Mouse (Mus musculus): ENCODE data around the gene Acan. TPM values are rescaled to one million over a fixed set of nuclear protein-coding genes. Genes with fewer than 3 reads are reported as not detected.

Acan gene
- total and polyA plus RNA-seq, 2 experiments from 2014 or later, result 1.1 to 2.2 TPM

DNA sequence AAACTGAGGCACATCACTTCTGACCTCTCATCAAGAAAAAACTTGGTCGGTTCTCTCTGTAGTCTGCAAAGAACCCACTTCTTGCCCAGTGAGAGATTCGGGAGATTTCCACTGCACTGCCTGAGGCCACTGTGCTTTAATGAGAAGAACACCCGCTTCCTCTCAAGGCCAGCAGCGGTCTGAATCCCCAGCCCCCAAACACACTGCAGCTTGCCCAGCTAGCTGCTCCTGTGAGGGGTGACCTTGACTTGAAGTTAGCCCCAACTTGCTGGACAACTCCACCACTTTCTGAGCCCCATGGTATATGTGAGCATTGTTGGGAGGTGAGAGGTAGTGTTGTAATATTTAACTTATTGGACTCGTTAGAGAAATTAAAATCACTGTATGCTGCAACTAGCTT, 1.2 kb upstream of the Acan start:
- H3K27me3 ChIP-seq (ENCODE audit: control insufficient read depth, insufficient read depth, low read length), result peaks cover 54% of the 10 kb centered on the region
- H3K4me1 ChIP-seq (ENCODE audit: control insufficient read depth, insufficient read depth), result 0 out of 2 replicates have a peak, but pooled peaks cover 6% of the 10 kb centered on the region
- no peaks in the 10 kb centered on the region for H3K9me3 ChIP-seq (replicated peaks; ENCODE audit: control insufficient read depth, low read length)
- TF ChIP-seq EP300 (IDR thresholded peaks at IDR 0.05; ENCODE audit: low read depth), result no peak
- TF ChIP-seq CTCF (IDR thresholded peaks at IDR 0.05; ENCODE audit: low read depth), result no peak
- no peaks in the 10 kb centered on the region for H3K36me3 ChIP-seq (replicated peaks; ENCODE audit: control insufficient read depth, insufficient read depth, low read length)
- H3K4me2 ChIP-seq (ENCODE audit: low read depth, low read length), result no peak overlapping the region
- WGBS, result 29% methylated on average over 5 of the region's 5 CpGs
- no peak overlapping the region for H3K9ac ChIP-seq (replicated peaks; ENCODE audit: low read depth, low read length)
- DNase-seq (ENCODE audit: low spot score), result no peak
- H3K4me3 ChIP-seq (ENCODE audit: low read depth, low read length), result no peak overlapping the region
- H3K27ac ChIP-seq (ENCODE audit: low read depth), result no peak overlapping the region
- ATAC-seq (ENCODE audit: insufficient read depth, low read depth), result no peak

DNA sequence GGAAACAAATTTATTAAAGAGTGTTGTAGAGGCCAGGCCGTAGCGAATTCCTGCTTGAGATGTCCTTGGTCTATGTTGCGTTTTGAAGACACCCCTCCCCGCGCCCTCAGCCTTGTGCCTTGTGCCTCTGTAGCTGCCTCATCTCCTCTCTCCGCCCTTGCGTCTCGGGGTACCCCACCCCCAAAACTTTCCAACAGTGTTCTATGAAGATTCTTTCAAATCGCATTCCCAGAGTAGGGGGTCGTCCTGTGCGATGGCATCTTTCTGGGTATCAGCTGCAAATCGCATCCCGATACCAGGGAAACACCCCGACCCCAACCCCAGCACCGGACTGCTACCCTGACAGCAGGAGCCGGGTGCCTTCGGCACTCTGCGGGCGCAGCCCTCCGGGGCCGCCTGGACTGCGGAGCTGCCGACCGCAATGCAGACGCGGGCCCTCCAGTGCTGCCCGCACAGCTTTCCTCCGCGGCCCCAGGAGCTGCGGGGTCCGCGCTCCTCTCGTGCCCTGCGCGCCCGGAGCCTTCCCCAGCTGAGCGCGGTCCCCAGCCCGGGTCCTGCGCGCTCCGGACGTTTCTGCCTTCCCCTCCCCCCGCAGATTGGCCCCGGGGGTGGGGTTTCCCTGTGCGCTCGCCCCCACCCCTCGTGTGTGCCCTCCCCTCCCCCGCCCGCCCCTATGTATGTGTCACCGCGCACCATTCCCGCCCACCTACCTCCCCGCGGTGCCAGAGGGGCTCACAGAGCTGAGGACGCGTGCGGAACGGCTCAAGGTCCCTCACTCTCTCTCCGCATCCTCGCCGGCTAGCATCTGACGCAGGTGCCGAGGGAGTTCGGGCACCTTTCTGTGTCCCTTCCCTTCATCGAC, 531 bp upstream of the Acan start:
- no peak for TF ChIP-seq CTCF (IDR thresholded peaks at IDR 0.05; ENCODE audit: low read depth)
- TF ChIP-seq EP300 (IDR thresholded peaks at IDR 0.05; ENCODE audit: low read depth), result no peak
- peak; percentile 27 for ATAC-seq (ENCODE audit: insufficient read depth, low read depth)
- Histone ChIP-seq H3K9me3 (replicated peaks; ENCODE audit: control insufficient read depth, low read length) (no peaks in the 10 kb centered on the region), H3K9ac (replicated peaks; ENCODE audit: low read depth, low read length) (peak overlapping the region; percentile 44; the same call in 1 of the 2 replicates), H3K4me2 (ENCODE audit: low read depth, low read length) (peak overlapping the region; percentile 79), H3K27me3 (ENCODE audit: control insufficient read depth, insufficient read depth, low read length) (peaks cover 56% of the 10 kb centered on the region), H3K27ac (ENCODE audit: low read depth) (no peak overlapping the region), H3K36me3 (replicated peaks; ENCODE audit: control insufficient read depth, insufficient read depth, low read length) (no peaks in the 10 kb centered on the region), H3K4me3 (ENCODE audit: low read depth, low read length) (peak overlapping the region; percentile 46), H3K4me1 (ENCODE audit: control insufficient read depth, insufficient read depth) (0 out of 2 replicates have a peak, but pooled peaks cover 6% of the 10 kb centered on the region)
- no peak for DNase-seq (ENCODE audit: low spot score)
- WGBS, result 3% methylated on average over 63 of the region's 66 CpGs

DNA sequence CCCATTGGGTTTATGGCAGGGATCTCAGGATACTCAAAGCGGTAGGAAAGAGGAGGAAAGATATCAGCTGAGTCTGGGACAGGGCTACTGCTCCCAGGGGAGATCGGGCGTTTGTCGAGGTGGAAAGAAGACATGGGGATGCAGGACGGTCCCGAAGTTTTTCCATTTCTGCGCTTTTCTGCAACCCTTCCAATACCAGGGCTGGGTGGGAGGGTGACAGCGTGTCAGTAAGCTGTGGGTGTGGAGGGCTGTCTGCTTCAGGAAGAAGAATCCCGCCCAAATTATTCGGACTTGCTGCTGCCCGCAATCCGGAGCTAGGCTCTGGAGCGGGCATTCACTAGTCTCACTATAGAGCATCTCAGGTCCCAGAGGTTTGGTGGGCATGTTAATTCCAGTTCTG, 828 bp downstream of the Acan start:
- Histone ChIP-seq H3K9me3 (replicated peaks; ENCODE audit: control insufficient read depth, low read length) (no peaks in the 10 kb centered on the region), H3K9ac (replicated peaks; ENCODE audit: low read depth, low read length) (no peak overlapping the region), H3K4me3 (ENCODE audit: low read depth, low read length) (peak overlapping the region; percentile 46; the same call in 1 of the 2 replicates), H3K27me3 (ENCODE audit: control insufficient read depth, insufficient read depth, low read length) (peaks cover 63% of the 10 kb centered on the region), H3K36me3 (replicated peaks; ENCODE audit: control insufficient read depth, insufficient read depth, low read length) (no peaks in the 10 kb centered on the region), H3K4me2 (ENCODE audit: low read depth, low read length) (no peak overlapping the region), H3K27ac (ENCODE audit: low read depth) (no peak overlapping the region), H3K4me1 (ENCODE audit: control insufficient read depth, insufficient read depth) (0 out of 2 replicates have a peak, but pooled peaks cover 6% of the 10 kb centered on the region)
- ATAC-seq (ENCODE audit: insufficient read depth, low read depth) (no peak), DNase-seq (ENCODE audit: low spot score) (no peak)
- 17% methylated on average over 13 of the region's 13 CpGs for WGBS
- TF ChIP-seq EP300 (IDR thresholded peaks at IDR 0.05; ENCODE audit: low read depth), result no peak

DNA sequence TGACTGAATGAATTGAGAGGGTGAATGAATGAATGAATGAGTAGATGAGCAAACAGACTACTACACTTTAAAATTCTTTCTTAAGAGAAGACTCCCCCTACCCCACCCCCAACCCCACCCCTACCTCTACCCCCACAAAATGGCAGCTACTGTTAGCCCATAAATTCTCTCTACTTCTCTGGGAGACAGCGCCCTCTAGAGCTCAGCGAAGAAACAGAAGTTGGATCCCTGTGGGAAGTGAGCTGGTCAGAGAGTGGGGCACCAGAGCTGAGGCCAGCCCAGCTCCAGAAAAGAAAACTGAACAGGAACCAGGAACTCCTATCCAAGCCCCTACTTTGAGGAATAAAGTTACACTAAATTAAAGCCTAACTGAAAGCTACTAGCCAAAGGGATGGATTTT, 5.3 kb downstream of the Acan start:
- Histone ChIP-seq H3K4me1 (ENCODE audit: control insufficient read depth, insufficient read depth) (no peaks in the 10 kb centered on the region), H3K9me3 (replicated peaks; ENCODE audit: control insufficient read depth, low read length) (0 out of 2 replicates have a peak, but pooled peaks cover 3% of the 10 kb centered on the region), H3K9ac (replicated peaks; ENCODE audit: low read depth, low read length) (no peak overlapping the region), H3K36me3 (replicated peaks; ENCODE audit: control insufficient read depth, insufficient read depth, low read length) (no peaks in the 10 kb centered on the region), H3K27ac (ENCODE audit: low read depth) (no peak overlapping the region), H3K4me2 (ENCODE audit: low read depth, low read length) (no peak overlapping the region), H3K4me3 (ENCODE audit: low read depth, low read length) (no peak overlapping the region), H3K27me3 (ENCODE audit: control insufficient read depth, insufficient read depth, low read length) (peaks cover 47% of the 10 kb centered on the region)
- 33% methylated on average over 2 of the region's 2 CpGs for WGBS
- ATAC-seq (ENCODE audit: insufficient read depth, low read depth), result no peak
- DNase-seq (ENCODE audit: low spot score), result no peak
- no peak for TF ChIP-seq EP300 (IDR thresholded peaks at IDR 0.05; ENCODE audit: low read depth)
- TF ChIP-seq CTCF (IDR thresholded peaks at IDR 0.05; ENCODE audit: low read depth), result peak; percentile 37; the same call in 1 of the 2 replicates

DNA sequence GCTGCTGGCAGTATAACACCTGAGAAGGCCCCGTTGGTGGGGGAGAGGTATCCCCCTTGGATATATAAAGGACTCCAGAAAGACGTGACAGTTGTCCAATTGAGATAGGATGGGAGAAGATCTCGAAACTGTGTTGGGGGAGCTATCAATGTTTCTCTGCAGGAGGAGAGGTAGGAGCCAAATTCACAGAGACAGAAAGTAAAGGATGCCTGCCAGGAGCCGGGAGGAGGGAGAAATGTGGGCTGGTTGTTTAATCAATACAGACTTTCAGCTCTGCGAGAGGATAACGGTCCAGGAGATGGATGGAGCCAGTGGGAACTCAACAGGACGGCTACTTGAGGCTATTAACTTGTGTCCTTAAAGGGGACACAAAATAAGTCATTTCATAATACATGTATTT, 14.2 kb downstream of the Acan start:
- 0 out of 2 replicates have a peak, but pooled peaks cover 3% of the 10 kb centered on the region for H3K9me3 ChIP-seq (replicated peaks; ENCODE audit: control insufficient read depth, low read length)
- no peaks in the 10 kb centered on the region for H3K36me3 ChIP-seq (replicated peaks; ENCODE audit: control insufficient read depth, insufficient read depth, low read length)
- H3K4me1 ChIP-seq (ENCODE audit: control insufficient read depth, insufficient read depth), result no peaks in the 10 kb centered on the region
- H3K4me3 ChIP-seq (ENCODE audit: low read depth, low read length), result no peak overlapping the region
- ATAC-seq (ENCODE audit: insufficient read depth, low read depth), result no peak
- H3K4me2 ChIP-seq (ENCODE audit: low read depth, low read length), result no peak overlapping the region
- WGBS, result 60% methylated on average over 7 of the region's 7 CpGs
- no peak for TF ChIP-seq CTCF (IDR thresholded peaks at IDR 0.05; ENCODE audit: low read depth)
- no peak for TF ChIP-seq EP300 (IDR thresholded peaks at IDR 0.05; ENCODE audit: low read depth)
- H3K27ac ChIP-seq (ENCODE audit: low read depth), result no peak overlapping the region
- DNase-seq (ENCODE audit: low spot score), result no peak
- no peak overlapping the region for H3K9ac ChIP-seq (replicated peaks; ENCODE audit: low read depth, low read length)
- H3K27me3 ChIP-seq (ENCODE audit: control insufficient read depth, insufficient read depth, low read length), result no peaks in the 10 kb centered on the region

Measured in heart, postnatal 0 days (tissue).